Mouse (Mus musculus) cortical plate, adult 2 months (tissue): ENCODE measurements around the gene Lancl3.

Experiments used
- CTCF ChIP-seq: fragments of 200-500 bp; IDR thresholded peaks from 2 replicates; pipeline ENCODE4 v1.5.1; 2011; ENCODE audit warnings: mild to moderate bottlenecking, control low read depth, low read length; ENCODE audit not compliant: insufficient read depth; ENCODE audit errors: extremely low read depth
- POLR2A ChIP-seq: fragments of 200-500 bp; IDR thresholded peaks from 2 replicates; pipeline ENCODE4 v1.6.1; 2011; ENCODE audit warnings: mild to moderate bottlenecking, low read length, control low read depth; ENCODE audit not compliant: insufficient read depth; ENCODE audit errors: extremely low read depth

DNA sequence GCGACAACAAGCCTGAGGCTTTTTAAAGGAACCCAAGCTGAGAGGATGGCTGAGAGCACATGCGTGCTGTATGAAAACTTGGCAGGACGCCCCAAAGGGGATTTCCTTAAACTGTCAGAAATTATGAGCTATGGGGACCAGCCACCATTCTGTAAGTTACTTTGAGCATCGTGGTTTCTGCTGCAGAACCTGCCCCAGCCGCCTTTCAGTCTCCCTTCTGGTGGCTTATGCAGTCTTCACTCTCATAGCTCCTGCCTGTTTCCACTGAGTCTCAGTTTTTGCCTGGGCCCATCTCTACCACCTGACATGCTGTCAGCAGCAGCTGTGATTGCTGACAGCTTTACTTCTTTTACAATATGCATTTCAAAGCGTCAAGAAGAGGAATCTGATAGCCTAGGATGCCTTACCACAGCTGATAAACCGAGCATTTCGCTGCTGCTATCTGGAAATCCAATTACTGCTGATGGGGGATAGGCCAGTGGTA is 43.7 kb downstream of the Lancl3 start:
- TF ChIP-seq POLR2A: no peak
- TF ChIP-seq CTCF: no peak
